Mouse (Mus musculus) C2C12 (cell line): ENCODE measurements around the gene Arid5b. TPM values are rescaled to one million over a fixed set of nuclear protein-coding genes. Genes with fewer than 3 reads are reported as not detected.

ENCODE experiments used
- H3K27me3 ChIP-seq: one replicate; pipeline ENCODE4 v1.6.1; 2011; ENCODE audit not compliant: control insufficient read depth, insufficient read depth, insufficient read length
- H3K36me3 ChIP-seq: one replicate; pipeline ENCODE4 v1.6.1; 2011; ENCODE audit not compliant: control insufficient read depth, insufficient read depth
- H3K4me3 ChIP-seq: one replicate; pipeline ENCODE4 v1.5.1; 2011; ENCODE audit warnings: mild to moderate bottlenecking, control low read depth; ENCODE audit not compliant: poor library complexity, insufficient read depth, severe bottlenecking
- H3K79me2 ChIP-seq: one replicate; pipeline ENCODE4 v1.6.1; 2011; ENCODE audit not compliant: control insufficient read depth, insufficient read depth
- H3K79me3 ChIP-seq: one replicate; pipeline ENCODE4 v1.6.1; 2011; ENCODE audit warnings: low read depth, control low read depth
- H3ac ChIP-seq: one replicate; pipeline ENCODE3; 2011; ENCODE audit warnings: low read depth; ENCODE audit not compliant: control insufficient read depth, insufficient read length
- CEBPB ChIP-seq: IDR thresholded peaks from one replicate; pipeline ENCODE4 v1.6.1; 2011; ENCODE audit warnings: low read depth, mild to moderate bottlenecking, control low read depth, moderate library complexity
- CTCF ChIP-seq: IDR thresholded peaks from one replicate; pipeline ENCODE4 v1.5.1; 2011; ENCODE audit not compliant: control insufficient read depth, insufficient read depth, insufficient read length
- FOSL1 ChIP-seq: IDR thresholded peaks from one replicate; pipeline ENCODE4 v1.8.0; 2011; ENCODE audit warnings: mild to moderate bottlenecking, low read length; ENCODE audit not compliant: poor library complexity, insufficient read depth, severe bottlenecking
- MAX ChIP-seq: IDR thresholded peaks from one replicate; pipeline ENCODE4 v1.6.1; 2011; ENCODE audit warnings: mild to moderate bottlenecking, control low read depth
- MYOD1 ChIP-seq: IDR thresholded peaks from one replicate; pipeline ENCODE4 v1.6.1; 2011; ENCODE audit warnings: low read depth; ENCODE audit not compliant: control insufficient read depth, insufficient read length
- MYOG ChIP-seq: IDR thresholded peaks from one replicate; pipeline ENCODE4 v1.6.1; 2011; ENCODE audit not compliant: control insufficient read depth, insufficient read length; ENCODE audit errors: extremely low read depth
- USF1 ChIP-seq: IDR thresholded peaks from one replicate; pipeline ENCODE4 v1.6.1; 2011; ENCODE audit warnings: low read depth, mild to moderate bottlenecking, control low read depth, moderate library complexity
- polyA plus RNA-seq: library from polyadenylated mRNA; unstranded; fragments of >200 nt; fragmentation: generic; extraction: Trizol; gene quantifications from one replicate; pipeline ENCODE4 v1.2.1, GENCODE M21; 2012; ENCODE audit warnings: missing spikeins

The Arid5b gene
- polyA plus RNA-seq, 1 experiment = 6.0 TPM

DNA sequence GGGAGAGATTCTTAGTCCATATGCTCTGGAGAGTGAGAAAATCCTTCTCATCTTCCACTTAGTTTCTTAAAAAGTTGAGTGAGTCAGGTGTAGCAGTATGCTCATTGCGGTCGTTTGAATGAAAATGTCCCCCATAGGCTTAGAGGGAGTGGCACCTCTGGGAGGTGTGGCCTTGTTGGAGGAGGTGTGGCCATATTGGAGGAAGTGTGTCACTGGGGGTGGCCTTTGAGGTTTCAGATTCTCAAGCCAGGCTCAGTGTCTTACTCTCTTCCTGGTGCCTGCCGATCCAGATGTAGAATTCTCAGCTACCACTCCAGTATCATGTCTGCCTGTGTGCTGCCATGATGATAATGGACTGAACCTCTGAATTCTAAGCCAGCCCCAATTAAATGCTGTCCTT, 199.8 kb downstream of the Arid5b start:
- H3K4me3 ChIP-seq = no peak overlapping the region
- no peak overlapping the region for H3ac ChIP-seq
- no peak for TF ChIP-seq MAX
- no peak for TF ChIP-seq MYOD1
- no peak for TF ChIP-seq USF1
- no peak for TF ChIP-seq CEBPB
- no peak for TF ChIP-seq CTCF
- no peak for TF ChIP-seq MYOG
- TF ChIP-seq FOSL1 = no peak
- H3K27me3 ChIP-seq = no peaks in the 10 kb centered on the region
- no peaks in the 10 kb centered on the region for H3K79me2 ChIP-seq
- H3K36me3 ChIP-seq = no peaks in the 10 kb centered on the region
- H3K79me3 ChIP-seq = no peaks in the 10 kb centered on the region

DNA sequence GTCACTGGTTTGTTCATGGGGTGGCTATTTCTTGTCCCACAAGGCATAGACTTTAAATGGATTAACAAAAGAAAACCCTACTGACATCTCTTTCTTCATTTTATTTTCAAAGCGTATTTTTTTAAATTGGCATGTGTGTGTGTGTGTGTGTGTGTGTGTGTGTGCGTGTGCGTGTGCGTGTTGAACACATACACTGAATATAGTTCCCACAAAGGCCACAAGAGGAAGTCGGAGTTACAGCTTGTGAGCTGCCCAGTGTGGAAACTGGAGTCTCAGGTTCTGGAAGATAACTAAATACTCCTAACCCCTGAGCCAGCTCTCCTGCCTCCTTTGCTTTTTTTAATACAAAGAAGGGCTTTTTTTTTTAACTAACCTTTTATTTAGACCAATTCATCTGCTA, 203.4 kb downstream of the Arid5b start:
- Histone ChIP-seq H3ac (no peak overlapping the region), H3K79me2 (no peaks in the 10 kb centered on the region), H3K4me3 (no peak overlapping the region), H3K79me3 (no peaks in the 10 kb centered on the region), H3K36me3 (no peaks in the 10 kb centered on the region), H3K27me3 (no peaks in the 10 kb centered on the region)
- TF ChIP-seq CEBPB = no peak
- TF ChIP-seq MYOD1 = no peak
- no peak for TF ChIP-seq CTCF
- TF ChIP-seq USF1 = no peak
- TF ChIP-seq MYOG = no peak
- TF ChIP-seq FOSL1 = no peak
- no peak for TF ChIP-seq MAX

DNA sequence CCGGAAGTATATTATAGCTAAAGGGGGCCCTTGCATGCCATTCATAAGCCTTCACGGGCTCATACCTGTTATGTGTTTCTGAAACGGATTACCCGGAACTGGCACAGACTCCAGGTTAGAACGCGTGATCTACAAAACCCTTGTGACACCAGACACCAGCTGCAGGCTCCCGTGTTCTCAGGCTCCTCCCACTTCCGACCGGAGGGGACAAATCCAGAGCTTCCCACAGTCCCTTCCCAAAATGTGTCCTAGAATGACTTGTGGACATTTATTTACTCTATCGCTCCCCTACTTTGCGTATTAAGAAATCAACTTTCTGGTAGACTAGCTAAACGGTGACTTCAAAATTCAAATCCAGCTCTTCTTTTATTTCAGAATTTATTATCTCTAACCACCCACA, 204.2 kb downstream of the Arid5b start:
- no peak for TF ChIP-seq MAX
- TF ChIP-seq MYOD1 = no peak
- TF ChIP-seq MYOG = no peak
- no peak for TF ChIP-seq USF1
- no peaks in the 10 kb centered on the region for H3K79me2 ChIP-seq
- H3K27me3 ChIP-seq = no peaks in the 10 kb centered on the region
- no peak overlapping the region for H3K4me3 ChIP-seq
- no peaks in the 10 kb centered on the region for H3K79me3 ChIP-seq
- no peak overlapping the region for H3ac ChIP-seq
- H3K36me3 ChIP-seq = no peaks in the 10 kb centered on the region

DNA sequence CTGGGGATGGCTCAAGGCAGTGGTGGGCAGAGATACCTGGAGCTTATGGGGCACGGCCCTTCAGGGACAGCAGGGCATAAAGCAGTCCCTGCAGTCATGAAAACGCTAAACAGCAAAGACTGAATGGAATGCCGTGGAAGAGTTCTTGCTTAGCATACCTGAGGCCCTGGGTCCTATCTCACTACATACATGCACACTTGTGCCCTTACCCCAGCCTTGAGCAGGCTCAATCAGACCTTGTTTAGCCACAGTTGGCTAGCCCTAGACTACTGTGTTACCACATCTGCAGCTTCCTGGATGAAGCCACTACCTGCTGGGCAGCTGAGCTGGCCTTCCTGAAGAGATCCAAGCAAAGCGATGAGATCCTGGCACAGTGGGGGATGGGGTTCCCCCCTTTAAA, 205.9 kb downstream of the Arid5b start:
- Histone ChIP-seq H3K27me3 (no peaks in the 10 kb centered on the region), H3K36me3 (no peaks in the 10 kb centered on the region), H3K79me3 (no peaks in the 10 kb centered on the region), H3K79me2 (no peaks in the 10 kb centered on the region), H3ac (no peak overlapping the region), H3K4me3 (no peak overlapping the region)
- no peak for TF ChIP-seq MYOD1
- TF ChIP-seq MAX = no peak
- TF ChIP-seq USF1 = no peak
- TF ChIP-seq CEBPB = no peak
- TF ChIP-seq MYOG = no peak
- no peak for TF ChIP-seq CTCF
- TF ChIP-seq FOSL1 = no peak

DNA sequence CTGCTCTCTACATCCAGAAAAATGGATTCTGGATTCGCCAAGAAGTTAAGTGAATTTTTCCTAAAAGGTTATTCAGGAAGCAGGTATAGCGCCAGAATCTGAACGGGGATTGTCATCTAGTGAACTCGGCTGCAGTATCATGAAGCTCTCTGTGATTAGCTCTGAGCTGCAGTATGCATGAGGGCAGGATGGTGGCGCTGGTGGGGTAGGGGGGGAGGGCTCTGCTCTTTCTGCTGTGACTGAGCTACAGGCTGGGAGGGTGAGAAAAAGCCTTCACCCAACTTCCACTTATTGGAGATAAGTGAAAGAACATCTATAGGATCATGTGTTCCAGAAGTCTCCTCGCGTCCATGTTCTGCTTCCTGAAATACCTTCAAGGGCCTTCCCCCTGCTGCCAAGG, 207.5 kb downstream of the Arid5b start:
- H3K4me3 ChIP-seq = no peak overlapping the region
- TF ChIP-seq MAX = no peak
- TF ChIP-seq CEBPB = no peak
- TF ChIP-seq MYOD1 = no peak
- no peak for TF ChIP-seq FOSL1
- no peak for TF ChIP-seq CTCF
- no peak for TF ChIP-seq MYOG
- TF ChIP-seq USF1 = no peak
- no peaks in the 10 kb centered on the region for H3K79me3 ChIP-seq
- H3ac ChIP-seq = no peak overlapping the region
- H3K27me3 ChIP-seq = no peaks in the 10 kb centered on the region
- H3K79me2 ChIP-seq = no peaks in the 10 kb centered on the region
- H3K36me3 ChIP-seq = no peaks in the 10 kb centered on the region

DNA sequence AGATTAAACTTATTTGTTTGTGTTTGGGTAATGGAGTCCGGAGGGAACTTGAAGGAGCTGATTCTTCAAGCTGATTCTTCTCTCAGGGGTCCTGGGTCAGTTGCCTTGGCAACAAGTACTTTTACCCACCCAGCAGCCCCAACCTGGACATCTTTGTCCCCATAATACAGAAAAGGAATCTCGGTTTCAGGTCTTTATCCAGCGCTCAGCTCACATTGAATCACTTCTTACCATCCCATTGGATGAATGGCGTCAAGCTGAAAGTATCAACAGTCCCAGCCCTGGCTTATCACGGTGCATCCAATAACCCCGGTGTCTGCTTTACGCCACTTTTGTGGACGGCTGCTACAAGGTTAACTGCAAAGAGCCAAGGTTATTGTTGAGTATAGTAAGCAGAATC, 210.1 kb downstream of the Arid5b start:
- no peak for TF ChIP-seq FOSL1
- no peak for TF ChIP-seq MYOG
- TF ChIP-seq USF1 = no peak
- TF ChIP-seq MAX = no peak
- TF ChIP-seq CEBPB = no peak
- no peak for TF ChIP-seq MYOD1
- no peak for TF ChIP-seq CTCF
- Histone ChIP-seq H3K4me3 (no peak overlapping the region), H3ac (no peak overlapping the region), H3K79me3 (no peaks in the 10 kb centered on the region), H3K36me3 (no peaks in the 10 kb centered on the region), H3K27me3 (no peaks in the 10 kb centered on the region), H3K79me2 (no peaks in the 10 kb centered on the region)
